Mouse (Mus musculus) spleen, embryonic (tissue): ENCODE measurements around the gene Dpep1.
"Not testable (repeated sequence)": the region's sequence is repeated elsewhere in the genome, so short reads cannot be mapped to it uniquely, and the experiment has no call there.

Experiments used
- CTCF ChIA-PET: fragments of 350-600 bp; sonication (Branson Sonifier 250); formaldehyde crosslinking; loops from one replicate; lab custom pipeline; 2022; lab: Charles Lee

The Dpep1 gene

GRCm38 (mm10) chr8:123185566-123186409 lies at the start of gene Dpep1:
Dpep1 (plus strand) TSS chr8:123186242.
- CTCF ChIA-PET, result no interaction called here

- CTCF ChIA-PET, result no interaction called here
Measured at GRCm38 (mm10) chr8:123136287-123136686, 49.8 kb upstream of the Dpep1 start.

- CTCF ChIA-PET, result no interaction called here
Measured at GRCm38 (mm10) chr8:123137645-123138077, 48.4 kb upstream of the Dpep1 start.

GRCm38 (mm10) chr8:123138741-123139140 lies 47.3 kb upstream of the Dpep1 start:
- CTCF ChIA-PET, result no interaction called here

- CTCF ChIA-PET, result interaction anchor here (0.6 kb wide), 1 partner anchor 69 kb away, joined by 3 read pairs; no protein-coding TSS in a partner anchor
Measured at GRCm38 (mm10) chr8:123141741-123142462, 44.1 kb upstream of the Dpep1 start.

GRCm38 (mm10) chr8:123145279-123145678 lies 40.8 kb upstream of the Dpep1 start:
- CTCF ChIA-PET, result no interaction called here

- CTCF ChIA-PET, result no interaction called here
Measured at GRCm38 (mm10) chr8:123146390-123146789, 39.7 kb upstream of the Dpep1 start.

- CTCF ChIA-PET, result interaction anchor here (0.6 to 0.7 kb wide), 2 partner anchors 25 to 119 kb away, joined by 3 to 6 read pairs; no protein-coding TSS in a partner anchor
Measured at GRCm38 (mm10) chr8:123150737-123151171, 35.3 kb upstream of the Dpep1 start.

GRCm38 (mm10) chr8:123155177-123155576 lies 30.9 kb upstream of the Dpep1 start:
- CTCF ChIA-PET, result no interaction called here

- CTCF ChIA-PET, result interaction anchor here (0.6 to 0.7 kb wide), 2 partner anchors 35 to 55 kb away, joined by 4 to 5 read pairs; no protein-coding TSS in a partner anchor
Measured at GRCm38 (mm10) chr8:123156070-123156773, 29.8 kb upstream of the Dpep1 start.

- CTCF ChIA-PET, result no interaction called here
Measured at GRCm38 (mm10) chr8:123157888-123158465, 28.1 kb upstream of the Dpep1 start, which contains the start of gene Sult5a1. Sult5a1 (minus strand) TSS chr8:123158315.

GRCm38 (mm10) chr8:123181391-123181790 lies 4.7 kb upstream of the Dpep1 start:
- CTCF ChIA-PET, result interaction anchor here (0.7 kb wide), 1 partner anchor 56 kb away, joined by 7 read pairs; no protein-coding TSS in a partner anchor

GRCm38 (mm10) chr8:123188006-123188405 lies 2.0 kb downstream of the Dpep1 start:
- CTCF ChIA-PET, result no interaction called here

- CTCF ChIA-PET, result no interaction called here
Measured at GRCm38 (mm10) chr8:123188841-123189240, 2.8 kb downstream of the Dpep1 start.

GRCm38 (mm10) chr8:123190678-123191077 lies 4.6 kb downstream of the Dpep1 start:
- CTCF ChIA-PET, result interaction anchor here (0.7 kb wide), 1 partner anchor 29 kb away, joined by 4 read pairs; no protein-coding TSS in a partner anchor

- CTCF ChIA-PET, result no interaction called here
Measured at GRCm38 (mm10) chr8:123191908-123192307, 5.9 kb downstream of the Dpep1 start.

- CTCF ChIA-PET, result interaction anchor here (0.6 kb wide), 1 partner anchor 349 kb away, joined by 4 read pairs; no protein-coding TSS in a partner anchor
Measured at GRCm38 (mm10) chr8:123193771-123194170, 7.7 kb downstream of the Dpep1 start.

- CTCF ChIA-PET, result not testable (repeated sequence)
Measured at GRCm38 (mm10) chr8:123197016-123197415, 11.0 kb downstream of the Dpep1 start.

- CTCF ChIA-PET, result interaction anchor here (0.7 kb wide), 1 partner anchor 1614 kb away, joined by 3 read pairs; no protein-coding TSS in a partner anchor
Measured at GRCm38 (mm10) chr8:123199864-123200263, 13.8 kb downstream of the Dpep1 start.

GRCm38 (mm10) chr8:123202288-123202687 lies 16.2 kb downstream of the Dpep1 start:
- CTCF ChIA-PET, result no interaction called here

- CTCF ChIA-PET, result interaction anchor here (0.7 kb wide), 1 partner anchor 172 kb away, joined by 6 read pairs; no protein-coding TSS in a partner anchor
Measured at GRCm38 (mm10) chr8:123203571-123203970, 17.5 kb downstream of the Dpep1 start.
